Mouse (Mus musculus): Measurements from ENCODE around the gene Ptgir.

DNA sequence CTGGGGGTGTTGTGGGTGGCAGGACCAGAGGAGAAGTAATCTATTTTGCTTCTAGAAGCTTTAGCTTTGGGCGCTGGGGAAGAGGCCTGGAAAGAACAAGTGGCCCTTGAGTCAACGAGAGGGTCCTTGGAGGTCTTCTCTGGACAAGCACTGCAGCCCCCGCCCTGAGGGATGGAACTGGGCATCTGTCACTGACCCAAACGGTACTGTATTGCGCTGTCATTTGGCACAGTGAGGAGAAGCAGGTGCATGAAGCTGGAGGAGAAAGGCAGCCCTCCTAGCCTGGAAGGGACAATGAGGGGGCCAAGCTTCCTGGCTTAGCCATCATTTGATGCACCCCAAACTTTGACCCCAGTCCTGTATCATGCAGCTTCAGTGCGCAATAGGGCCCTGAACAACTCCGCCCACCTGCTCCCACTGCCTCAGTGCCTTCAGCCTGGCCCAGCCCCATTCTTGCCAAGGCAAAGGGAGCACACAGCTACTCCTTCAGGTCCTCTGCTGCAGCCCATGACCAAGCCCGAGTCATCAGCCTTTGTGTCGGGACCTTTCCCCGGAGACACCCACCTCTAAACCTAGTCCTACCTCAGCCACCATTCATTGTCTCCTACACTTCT, 16.2 kb downstream of the Ptgir start:
- TF ChIP-seq FOSL1 (IDR thresholded peaks at IDR 0.05; ENCODE audit: insufficient read depth, low read length, poor library complexity, severe bottlenecking) (no peak), CTCF (IDR thresholded peaks at IDR 0.05; ENCODE audit: control insufficient read depth, insufficient read depth, insufficient read length) (no peak)

Data from C2C12 (cell line).